ENCODE assay signal across 25 mouse cellular contexts in the genomic region with DNA sequence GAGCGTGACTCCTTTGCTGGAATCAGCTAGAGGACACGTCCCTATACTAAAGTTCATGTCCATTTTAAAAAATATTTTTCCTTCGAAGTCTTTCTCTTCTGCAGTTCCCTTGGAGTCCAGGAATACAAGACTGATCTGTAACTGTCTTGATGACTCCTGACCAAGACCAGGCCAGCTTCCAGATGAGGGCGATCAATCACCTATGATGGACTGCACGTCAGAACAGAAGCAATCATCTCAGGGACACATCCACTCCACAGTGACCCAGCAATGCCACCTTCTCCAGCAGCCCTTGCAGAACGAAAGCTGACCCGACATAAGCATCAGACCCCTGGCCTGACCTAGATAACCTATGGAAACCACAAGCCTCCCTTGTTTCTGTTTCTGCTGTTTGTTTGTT.
"Had no signal": no experiment of that assay in that cellular context is flagged by ENCODE, and none has a peak within 500 bp of the region (broad histone marks: within the 10 kb centered on the region; RNA-seq: fewer than 3 reads in every experiment).

No protein-coding gene starts in this region.

- DNase-seq: gastrocnemius, postnatal 14 days; gastrocnemius, postnatal 36 days; heart, adult 11 months; heart, postnatal 10 days; heart, postnatal 4 days; kidney, adult 18-20 months; kidney, adult 8-10 months; kidney, postnatal 10 days; kidney, postnatal 25 days; kidney, postnatal 4 days; left cerebral cortex, postnatal 4 days; lung, adult 18-20 months had no signal

- H3K4me2 ChIP-seq: heart, embryonic 12.5 days; hindbrain, embryonic 12.5 days; hindbrain, embryonic 14.5 days; limb, embryonic 13.5 days; limb, embryonic 15.5 days; liver, embryonic 12.5 days had no signal

- H3K36me3 ChIP-seq: heart, embryonic 10.5 days; heart, embryonic 12.5 days; hindbrain, embryonic 10.5 days; hindbrain, embryonic 12.5 days; limb, embryonic 13.5 days; limb, embryonic 15.5 days; liver, embryonic 12.5 days had no signal

- H3K9ac ChIP-seq: heart, embryonic 12.5 days; hindbrain, embryonic 12.5 days; hindbrain, embryonic 14.5 days; limb, embryonic 13.5 days; limb, embryonic 15.5 days; liver, embryonic 12.5 days; liver, embryonic 14.5 days had no signal

- H3K27me3 ChIP-seq: heart, embryonic 12.5 days; hindbrain, embryonic 12.5 days; limb, embryonic 13.5 days; limb, embryonic 15.5 days; liver, embryonic 12.5 days had no signal

- ATAC-seq: hindbrain, embryonic 16.5 days; inflammation-experienced regulatory T-cells, adult 6 months; intestine, embryonic 16.5 days; liver, embryonic 12.5 days had no signal

- H3K4me1 ChIP-seq: limb, embryonic 15.5 days had no signal

- H3K9me3 ChIP-seq: heart, embryonic 10.5 days; heart, embryonic 12.5 days; hindbrain, embryonic 10.5 days; hindbrain, embryonic 12.5 days; limb, embryonic 13.5 days; limb, embryonic 15.5 days; liver, embryonic 12.5 days had no signal

- H3K4me3 ChIP-seq: heart, embryonic 10.5 days; heart, embryonic 12.5 days; hindbrain, embryonic 10.5 days; hindbrain, embryonic 12.5 days; layer of hippocampus, adult 2 months; limb, embryonic 13.5 days; limb, embryonic 15.5 days; liver, embryonic 12.5 days had no signal

- H3K27ac ChIP-seq: heart, embryonic 10.5 days; hindbrain, embryonic 10.5 days; hindbrain, embryonic 12.5 days; hindbrain, embryonic 14.5 days; layer of hippocampus, adult 2 months; limb, embryonic 13.5 days; limb, embryonic 15.5 days; liver, embryonic 12.5 days; liver, embryonic 14.5 days had no signal
